Comparison of ENCODE assay signal across 29 mouse cellular contexts in genomic region chr7:46045882-46046281, GRCm38 (mm10). TPM values are rescaled to one million over a fixed set of nuclear protein-coding genes. Genes with fewer than 3 reads are reported as not detected.
DNase-seq lines count a peak whose midpoint lies in the region; ATAC-seq and TF ChIP-seq lines count a peak whose summit lies in the region.
"Had no signal": no experiment of that assay in that cellular context is flagged by ENCODE, and none has a peak within 500 bp of the region (broad histone marks: within the 10 kb centered on the region; RNA-seq: fewer than 3 reads in every experiment).

No protein-coding gene starts in this region.

- no peak for TF ChIP-seq CTCF in MEL (IDR thresholded peaks at IDR 0.05 in 2 of 3, conservative IDR thresholded peaks at IDR 0.05 in 1 of 3; ENCODE audit: control insufficient read depth in 1 of 3, insufficient read depth in 1 of 3, low read depth in 2 of 3, low read length in 3 of 3, poor library complexity in 1 of 3, severe bottlenecking in 1 of 3)

- H3K27ac ChIP-seq in MEL (ENCODE audit: control insufficient read depth, low read depth, low read length): peak overlapping the region; percentile 34
- H3K27ac ChIP-seq: embryonic facial prominence, embryonic 10.5 days; embryonic facial prominence, embryonic 13.5 days; forebrain, embryonic 12.5 days; forebrain, embryonic 15.5 days; heart, adult 2 months; heart, embryonic 10.5 days; heart, embryonic 13.5 days; hindbrain, embryonic 12.5 days; intestine, embryonic 15.5 days had no signal

- peak; percentile 75 to 88 for TF ChIP-seq EP300 in MEL (IDR thresholded peaks at IDR 0.05; ENCODE audit: low read depth in 1 of 2, low read length in 2 of 2)

- TF ChIP-seq RAD21 in MEL (IDR thresholded peaks at IDR 0.05; ENCODE audit: low read depth, low read length): no peak

- H3K27me3 ChIP-seq in MEL (ENCODE audit: control insufficient read depth in 1 of 2, insufficient read depth in 2 of 2, low read length in 2 of 2): no peaks in the 10 kb centered on the region
- H3K27me3 ChIP-seq: embryonic facial prominence, embryonic 13.5 days; forebrain, embryonic 12.5 days; forebrain, embryonic 15.5 days; heart, embryonic 13.5 days; hindbrain, embryonic 12.5 days; intestine, embryonic 15.5 days; Patski had no signal

- no peak overlapping the region for H3K9ac ChIP-seq in MEL (ENCODE audit: control insufficient read depth, low read depth, low read length, poor library complexity, severe bottlenecking)
- H3K9ac ChIP-seq: embryonic facial prominence, embryonic 13.5 days; forebrain, embryonic 12.5 days; forebrain, embryonic 15.5 days; heart, embryonic 13.5 days; hindbrain, embryonic 12.5 days; intestine, embryonic 15.5 days had no signal

- ATAC-seq in granulocyte monocyte progenitor cell, adult 5-6 weeks (replicated peaks; ENCODE audit: poor library complexity, severe bottlenecking): peak; percentile 63
- ATAC-seq in cerebellum, adult (ENCODE audit: insufficient number of reproducible peaks, low FRiP score, low TSS enrichment): no peak
- ATAC-seq: forebrain, embryonic 15.5 days; hindbrain, embryonic 16.5 days; intestine, embryonic 15.5 days; Patski had no signal

- peaks cover 16 to 17% of the 10 kb centered on the region in 2 experiments for H3K36me3 ChIP-seq in MEL (ENCODE audit: control insufficient read depth in 1 of 2, insufficient read depth in 2 of 2, low read length in 2 of 2)

- peaks cover 2 to 14% of the 10 kb centered on the region in 2 experiments for H3K4me1 ChIP-seq in MEL (ENCODE audit: control insufficient read depth in 1 of 2, insufficient read depth in 2 of 2, low read length in 2 of 2)
- H3K4me1 ChIP-seq: embryonic facial prominence, embryonic 10.5 days; embryonic facial prominence, embryonic 13.5 days; forebrain, embryonic 12.5 days; forebrain, embryonic 15.5 days; heart, embryonic 10.5 days; heart, embryonic 13.5 days; hindbrain, embryonic 12.5 days had no signal

- TF ChIP-seq POLR2A in MEL (IDR thresholded peaks at IDR 0.05; ENCODE audit: control insufficient read depth in 1 of 2, insufficient read depth in 1 of 2, low read depth in 1 of 2, low read length in 2 of 2, poor library complexity in 1 of 2): no peak

- H3K4me3 ChIP-seq in MEL (ENCODE audit: control insufficient read depth in 1 of 2, insufficient read depth in 1 of 2, low read depth in 2 of 2, low read length in 2 of 2): no peak overlapping the region
- H3K4me3 ChIP-seq: embryonic facial prominence, embryonic 10.5 days; embryonic facial prominence, embryonic 13.5 days; erythroblast, embryonic 14.5 days; forebrain, embryonic 12.5 days; forebrain, embryonic 15.5 days; heart, adult 2 months; heart, embryonic 10.5 days; heart, embryonic 13.5 days; hindbrain, embryonic 12.5 days; intestine, embryonic 15.5 days had no signal

- no peaks in the 10 kb centered on the region; the same call in 1 of the 2 replicates for H3K79me2 ChIP-seq in MEL (ENCODE audit: control insufficient read depth, insufficient read depth, low read length, poor library complexity)

- no peaks in the 10 kb centered on the region for H3K9me3 ChIP-seq in MEL (replicated peaks; ENCODE audit: insufficient read depth, low read length)
- H3K9me3 ChIP-seq: embryonic facial prominence, embryonic 10.5 days; embryonic facial prominence, embryonic 13.5 days; forebrain, embryonic 12.5 days; forebrain, embryonic 15.5 days; heart, embryonic 10.5 days; heart, embryonic 13.5 days; hindbrain, embryonic 12.5 days; intestine, embryonic 15.5 days had no signal

- peak; percentile 27 for DNase-seq in adrenal gland, postnatal 25 days
- no peak for DNase-seq in adrenal gland, adult 8-10 months
- peak; percentile 85 for DNase-seq in MEL (ENCODE audit: low read depth, low spot score)
- no peak for DNase-seq in kidney, postnatal 25 days
- DNase-seq: adrenal gland, postnatal 14 days; cerebellum, adult 11 months; cerebellum, adult 2 months; cerebellum, adult 9-11 months; cerebellum, postnatal 25 days; embryo, embryonic 11 days; gastrocnemius, postnatal 25 days; heart, adult 2 months; heart, postnatal 14 days; heart, postnatal 4 days; kidney, adult 11 months; kidney, adult 8-10 months had no signal

TF ChIP-seq in MEL, 35 proteins besides CTCF, POLR2A, EP300 and RAD21:
- no peak for TF ChIP-seq POLR2AphosphoS5 (IDR thresholded peaks at IDR 0.05; ENCODE audit: borderline replicate concordance, low read depth, low read length)
- TF ChIP-seq ZKSCAN1 (IDR thresholded peaks at IDR 0.05; ENCODE audit: low read depth, low read length): no peak
- TF ChIP-seq SIN3A (IDR thresholded peaks at IDR 0.05; ENCODE audit: low read length): peak; percentile 72
- no peak for TF ChIP-seq MYC (IDR thresholded peaks at IDR 0.05; ENCODE audit: low read depth, low read length)
- TF ChIP-seq SMC3 (IDR thresholded peaks at IDR 0.05; ENCODE audit: low read depth, low read length): no peak
- no peak for TF ChIP-seq JUND (IDR thresholded peaks at IDR 0.05; ENCODE audit: low read depth, low read length)
- TF ChIP-seq BHLHE40 (IDR thresholded peaks at IDR 0.05; ENCODE audit: borderline replicate concordance, low read depth, low read length): peak; percentile 69
- peak; percentile 54; the same call in 1 of the 2 replicates for TF ChIP-seq MAZ (IDR thresholded peaks at IDR 0.05; ENCODE audit: low read depth, low read length)
- peak; percentile 68 for TF ChIP-seq MAX (IDR thresholded peaks at IDR 0.05; ENCODE audit: low read length)
- peak; percentile 96 for TF ChIP-seq ETS1 (IDR thresholded peaks at IDR 0.05; ENCODE audit: low read depth, low read length)
- peak; percentile 77 for TF ChIP-seq TCF12 (IDR thresholded peaks at IDR 0.05; ENCODE audit: low read depth, low read length)
- TF ChIP-seq ELF1 (IDR thresholded peaks at IDR 0.05; ENCODE audit: low read depth, low read length): no peak
- no peak for TF ChIP-seq CHD2 (IDR thresholded peaks at IDR 0.05; ENCODE audit: low read length)
- TF ChIP-seq HCFC1 (IDR thresholded peaks at IDR 0.05; ENCODE audit: low read depth, low read length): 0 out of 2 replicates have a peak, but pooled peaks have one; percentile 26
- peak; percentile 84 for TF ChIP-seq TAL1 (IDR thresholded peaks at IDR 0.05; ENCODE audit: low read length)
- peak; percentile 89 for TF ChIP-seq GATA1 (IDR thresholded peaks at IDR 0.05; ENCODE audit: low read depth, low read length)
- 0 out of 2 replicates have a peak, but pooled peaks have one; percentile 30 for TF ChIP-seq MYB (IDR thresholded peaks at IDR 0.05; ENCODE audit: low read depth, low read length)
- peak; percentile 67; the same call in 1 of the 2 replicates for TF ChIP-seq MAFK (IDR thresholded peaks at IDR 0.05; ENCODE audit: borderline replicate concordance, low read depth, low read length)
- no peak for TF ChIP-seq RCOR1 (IDR thresholded peaks at IDR 0.05; ENCODE audit: low read depth, low read length)
- no peak for TF ChIP-seq GABPA (IDR thresholded peaks at IDR 0.05; ENCODE audit: low read depth, low read length)
- peak; percentile 62; the same call in 1 of the 2 replicates for TF ChIP-seq MXI1 (IDR thresholded peaks at IDR 0.05; ENCODE audit: low read depth, low read length)

RNA-seq across cellular contexts. Expression of gene Nomo1, which starts 12.4 kb away (rescaled TPM):
- 60.0 and 64.7 TPM in 2 replicates for total RNA-seq in adrenal gland, postnatal 25 days (2021)
- 10 to 100 TPM; 60.6 to 73.0 (median 69.1) TPM for total RNA-seq in adrenal gland, adult 8-10 months (2022)
- total RNA-seq in MEL (2012; rRNA removed): 159 and 197 TPM in 2 replicates
- 1,000 to 10,000 TPM in 1 of 2 experiments, 100 to 1,000 TPM in 1; 195 to 1,239 TPM for polyA plus RNA-seq in MEL (2012; ENCODE audit: insufficient read depth in 1 of 2, insufficient read length in 2 of 2, low read depth in 1 of 2, low replicate concordance in 2 of 2, missing spikeins in 1 of 2)
- 40.8 and 56.0 TPM in 2 replicates for total RNA-seq in granulocyte monocyte progenitor cell, adult 5-6 weeks (2014; fragmentation: Nextera tagmentation)
- 59.7 and 71.5 TPM in 2 replicates for total RNA-seq in granulocyte monocyte progenitor cell, adult 5-6 weeks (2017)

RNA-seq across cellular contexts. Expression of gene Abcc6, which starts 15.8 kb away (rescaled TPM):
- total RNA-seq in adrenal gland, postnatal 25 days (2021): 0.15 and 1.9 TPM in 2 replicates
- total RNA-seq in adrenal gland, adult 8-10 months (2022): under 1 TPM; 0.08 to 0.31 (median 0.15) TPM
- 0.12 TPM in 1 of 2 replicates, not detected in the other for total RNA-seq in MEL (2012; rRNA removed)
- polyA plus RNA-seq in MEL (2012; ENCODE audit: insufficient read depth in 1 of 2, insufficient read length in 2 of 2, low read depth in 1 of 2, low replicate concordance in 2 of 2, missing spikeins in 1 of 2): under 1 TPM in 1 of 2 experiments, not detected in 1; 0.04 TPM
- total RNA-seq in granulocyte monocyte progenitor cell, adult 5-6 weeks (2014; fragmentation: Nextera tagmentation): not detected in 2 replicates
- total RNA-seq in granulocyte monocyte progenitor cell, adult 5-6 weeks (2017): not detected in 2 replicates
- total RNA-seq: gastrocnemius, postnatal 25 days; heart, adult 2 months; heart, postnatal 4 days had no signal
- polyA plus RNA-seq: embryonic facial prominence, embryonic 10.5 days had no signal

RNA-seq across cellular contexts. Expression of gene Kcnj11, which starts 54.7 kb away (rescaled TPM):
- 1.4 and 1.5 TPM in 2 replicates for total RNA-seq in adrenal gland, postnatal 25 days (2021)
- total RNA-seq in adrenal gland, adult 8-10 months (2022): 1 to 10 TPM; 1.1 to 2.7 (median 1.3) TPM
- total RNA-seq in MEL (2012; rRNA removed): not detected in 2 replicates
- not detected for polyA plus RNA-seq in MEL (2012; ENCODE audit: insufficient read depth in 1 of 2, insufficient read length in 2 of 2, low read depth in 1 of 2, low replicate concordance in 2 of 2, missing spikeins in 1 of 2)
- not detected in 2 replicates for total RNA-seq in granulocyte monocyte progenitor cell, adult 5-6 weeks (2014; fragmentation: Nextera tagmentation)
- not detected in 2 replicates for total RNA-seq in granulocyte monocyte progenitor cell, adult 5-6 weeks (2017)

Comparison
In these comparisons a context has a peak if more than half of its experiments do, and no peak if none do; other contexts are left out.
1. DNase-seq: peak in adrenal gland, postnatal 25 days (single experiment) and MEL (single experiment); none in adrenal gland, adult 8-10 months (single experiment) and kidney, postnatal 25 days (0 of 2).